Mouse (Mus musculus) left cerebral cortex, postnatal 14 days (tissue): ENCODE measurements around the gene Nhsl1. TPM values are rescaled to one million over a fixed set of nuclear protein-coding genes. Genes with fewer than 3 reads are reported as not detected.

Source experiments
- DNase-seq, 2 experiments: peaks; one replicate each; pipeline ENCODE4 v3.0.0; 2021 to 2022; ENCODE audit warnings: low spot score in 2 of 2, mixed read lengths in 1 of 2
- intact Hi-C: fragments of 180-260 bp; cut with DNase I; formaldehyde crosslinking; loops from one replicate; pipeline ENCODE4 v1.15.1; 2025
- total RNA-seq, 2 experiments: library from RNA; stranded (reverse); gene quantifications; 2 replicates each; pipeline ENCODE4 v1.2.3; 2021

The Nhsl1 gene
- total RNA-seq, 2 experiments from 2014 or later, result 45.8 to 49.3 TPM

DNA sequence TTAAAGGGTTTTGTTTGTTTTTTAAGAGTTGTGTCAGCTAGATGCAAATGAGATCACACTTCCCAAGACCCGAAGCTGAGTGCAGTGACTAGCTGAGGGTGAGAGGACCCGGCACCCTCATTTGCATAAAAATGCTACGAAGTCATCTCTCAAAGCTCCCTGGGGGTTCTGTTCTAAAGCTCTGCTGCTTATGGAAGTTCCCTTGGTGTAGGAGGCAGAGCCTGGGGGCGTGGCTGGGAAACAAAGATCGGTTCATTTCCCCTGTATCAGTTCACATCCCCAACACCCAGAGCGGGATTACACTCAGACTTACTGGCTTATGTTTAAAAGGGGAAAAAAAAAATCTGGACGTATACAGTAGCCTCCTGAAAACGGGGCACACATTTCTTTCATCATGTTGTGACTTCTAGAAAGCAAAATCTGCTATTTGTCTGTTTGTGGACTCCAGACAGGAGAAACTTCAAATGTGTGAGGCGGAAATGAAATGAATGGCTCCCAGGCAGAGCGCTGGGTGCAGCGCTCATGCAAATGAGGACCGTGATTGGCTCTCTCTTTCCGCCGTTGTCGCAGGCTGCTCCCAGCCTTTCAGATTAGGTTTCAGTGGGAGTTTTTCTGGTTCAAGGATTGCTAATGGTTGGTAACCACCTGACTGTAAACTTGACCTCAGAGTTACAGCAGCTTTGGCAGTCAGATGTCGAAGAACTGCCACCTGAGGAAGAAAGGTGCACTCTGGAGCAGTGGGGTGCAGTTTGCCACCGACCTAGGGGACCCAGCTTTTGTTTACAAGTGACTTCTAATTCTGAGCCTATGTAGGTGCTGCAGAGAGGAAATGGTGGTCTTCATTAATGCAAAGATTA, 150.7 kb downstream of the Nhsl1 start:
- no peak for DNase-seq
- intact Hi-C loops, result no loop called here

DNA sequence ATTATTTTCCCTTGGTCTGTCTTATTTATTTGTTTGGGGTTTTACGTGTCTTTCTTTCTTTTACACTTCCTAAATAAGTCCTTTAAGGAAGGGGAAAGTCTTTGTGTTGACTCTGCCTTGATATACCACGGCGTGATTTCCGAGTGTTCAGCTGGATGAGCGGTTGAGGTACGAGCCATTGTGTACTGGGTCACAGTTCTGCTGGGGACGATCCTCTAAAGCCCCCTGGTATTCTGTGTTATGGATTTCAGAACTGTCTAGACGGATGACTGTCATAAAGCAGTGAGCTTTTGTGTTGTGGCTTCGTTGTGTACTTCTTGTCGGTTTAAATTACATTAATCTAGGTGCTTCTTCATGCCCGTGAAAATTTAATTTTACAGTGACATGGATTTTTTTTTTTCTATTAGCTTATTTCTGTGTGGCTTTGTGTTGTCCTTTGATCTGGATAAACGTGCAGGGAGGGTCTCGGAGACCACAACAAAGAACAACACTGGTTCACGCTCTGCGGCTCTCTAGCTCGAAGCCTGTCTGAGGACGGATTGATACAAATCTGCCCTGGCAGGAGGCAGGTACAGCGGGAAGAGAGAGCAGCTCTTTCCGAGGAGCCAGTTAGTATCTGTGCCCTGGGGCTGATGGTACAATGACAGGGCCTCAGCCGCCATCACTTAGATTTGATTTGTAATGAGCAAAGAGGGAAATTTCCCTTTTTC, 151.7 kb downstream of the Nhsl1 start:
- intact Hi-C loops, result no loop called here
- DNase-seq, result no peak

DNA sequence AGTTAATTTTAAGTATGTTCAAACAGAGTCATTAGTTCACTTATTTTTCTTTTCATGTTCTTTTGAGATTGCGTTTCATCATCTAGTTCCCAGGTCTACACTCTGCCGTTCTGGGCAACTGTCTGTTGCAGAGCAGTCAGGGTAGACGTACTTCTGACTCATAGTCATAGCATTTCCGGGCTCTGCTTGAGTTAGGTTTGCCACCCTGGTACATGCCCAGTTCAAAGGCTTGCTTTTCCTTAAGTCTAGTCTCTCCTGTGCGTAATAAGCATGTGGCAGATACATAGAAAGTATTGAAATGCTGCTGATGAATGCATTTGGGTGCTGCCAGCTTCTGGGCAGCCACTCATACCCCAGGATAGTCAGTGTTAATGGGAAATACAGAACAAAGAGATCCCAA, 152.9 kb downstream of the Nhsl1 start:
- intact Hi-C loops, result no loop called here
- no peak for DNase-seq

DNA sequence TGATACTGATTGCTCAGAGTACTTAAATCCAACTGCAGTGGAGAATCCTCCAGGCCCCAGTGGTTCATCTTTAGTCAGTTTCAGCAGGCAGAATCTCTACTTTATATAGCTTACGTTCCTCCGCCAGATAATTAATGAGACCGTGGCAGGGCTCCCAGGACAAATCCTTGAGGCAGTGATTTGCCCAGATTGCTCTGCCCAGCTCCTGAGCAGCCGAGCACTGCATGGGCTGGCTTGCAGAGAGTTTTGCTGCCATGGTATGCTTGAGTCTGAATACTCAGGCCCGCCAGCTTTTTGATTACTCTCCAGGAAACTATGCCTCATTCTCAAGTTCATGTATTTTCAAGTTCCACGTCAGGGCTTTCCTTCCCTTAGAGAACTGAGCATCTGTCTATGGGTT, 156.3 kb downstream of the Nhsl1 start:
- DNase-seq, result no peak
- intact Hi-C loops, result no loop called here

DNA sequence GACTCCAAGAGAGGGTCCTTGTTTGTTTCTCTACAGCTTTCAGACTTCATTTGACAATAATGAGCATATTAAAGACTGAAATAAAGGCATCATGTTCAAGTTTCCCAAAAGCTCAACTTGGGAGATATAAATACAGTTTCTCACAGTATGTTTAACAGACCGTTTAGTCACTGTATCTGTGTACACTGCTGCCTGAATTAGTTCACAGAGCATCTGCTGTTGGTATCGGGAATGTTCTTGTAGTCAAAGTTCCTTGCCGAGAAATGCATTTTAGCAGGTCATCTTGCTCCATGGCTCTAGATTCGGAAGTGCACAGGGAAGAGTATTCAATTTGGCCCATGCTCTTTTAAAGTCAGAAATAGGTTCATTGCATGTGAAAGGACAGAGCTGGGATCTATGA, 159.5 kb downstream of the Nhsl1 start:
- intact Hi-C loops, result no loop called here
- DNase-seq, result no peak

DNA sequence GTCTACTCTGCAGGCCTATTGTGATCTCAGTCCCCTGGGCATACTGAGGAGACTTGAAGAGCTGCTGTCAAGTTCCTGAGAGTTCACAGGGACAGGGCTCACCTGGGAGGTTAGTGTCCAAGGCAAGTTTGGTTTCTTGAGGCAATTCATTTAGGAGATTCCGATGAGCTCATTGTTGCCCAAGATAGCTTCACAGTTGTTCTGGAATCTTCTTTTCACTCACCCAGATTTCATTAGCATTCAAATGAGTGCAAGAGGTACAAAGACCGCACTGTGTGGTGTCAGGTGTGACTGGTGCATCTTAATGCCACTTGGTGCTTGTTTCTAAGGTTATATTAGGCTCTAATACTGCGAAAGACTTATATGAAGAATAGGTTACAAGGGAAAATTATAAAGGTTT, 160.5 kb downstream of the Nhsl1 start:
- DNase-seq, result no peak
- intact Hi-C loops, result no loop called here

DNA sequence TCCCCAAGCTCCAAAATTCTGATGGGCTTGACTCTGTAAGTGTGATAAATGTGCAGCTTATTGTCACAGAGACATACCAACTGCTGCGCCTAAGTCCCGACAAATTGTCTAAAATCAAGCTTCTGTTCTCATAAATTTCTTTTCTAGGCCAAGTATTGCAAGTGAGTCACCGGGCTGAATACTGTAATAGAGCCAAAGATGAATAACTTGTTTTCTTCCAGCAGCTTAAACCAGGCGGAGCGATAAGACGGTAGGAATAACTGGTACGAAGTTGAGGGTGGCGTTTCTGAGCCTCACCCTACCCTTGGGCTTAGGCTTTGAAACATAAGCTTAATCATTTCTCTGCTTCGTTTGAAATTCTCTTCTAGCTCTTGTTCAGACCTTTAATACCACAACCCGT, 162.1 kb downstream of the Nhsl1 start:
- DNase-seq, result peak in 1 of 2 experiments; percentile 15
- intact Hi-C loops, result loop anchor here (5.0 kb wide), 1 partner anchor 46 kb away; no protein-coding TSS in a partner anchor

DNA sequence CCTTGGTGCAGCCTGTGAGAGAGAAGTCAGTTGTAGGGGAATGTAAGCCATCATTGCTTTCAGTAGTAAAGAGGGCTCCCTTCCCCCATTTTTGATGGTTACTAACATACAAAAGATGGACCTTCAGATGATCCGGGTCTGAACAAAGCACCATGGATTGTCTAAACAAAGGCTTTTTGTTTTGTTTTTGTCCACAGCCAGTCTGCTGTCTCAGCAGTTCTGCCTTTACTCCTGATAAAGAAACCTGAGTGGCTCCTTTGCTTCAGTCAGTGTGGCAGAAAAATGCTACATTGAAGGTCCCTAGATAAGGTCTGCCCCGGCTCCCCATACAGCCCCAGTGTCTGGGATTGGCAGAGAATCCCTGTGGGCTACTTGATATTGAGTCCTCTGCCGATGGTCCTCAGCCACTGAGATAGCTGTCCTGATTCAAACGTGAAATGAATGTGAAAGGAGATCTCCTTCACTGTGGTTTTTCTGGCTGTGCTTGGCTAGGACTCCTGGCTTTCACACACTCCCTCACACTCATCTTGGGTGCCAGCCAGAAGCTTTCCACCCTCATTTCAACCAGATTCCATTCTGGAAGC, 163.9 kb downstream of the Nhsl1 start:
- intact Hi-C loops, result loop anchor here (5.0 kb wide), 1 partner anchor 45 kb away; no protein-coding TSS in a partner anchor
- peak in 1 of 2 experiments; percentile 60 for DNase-seq

DNA sequence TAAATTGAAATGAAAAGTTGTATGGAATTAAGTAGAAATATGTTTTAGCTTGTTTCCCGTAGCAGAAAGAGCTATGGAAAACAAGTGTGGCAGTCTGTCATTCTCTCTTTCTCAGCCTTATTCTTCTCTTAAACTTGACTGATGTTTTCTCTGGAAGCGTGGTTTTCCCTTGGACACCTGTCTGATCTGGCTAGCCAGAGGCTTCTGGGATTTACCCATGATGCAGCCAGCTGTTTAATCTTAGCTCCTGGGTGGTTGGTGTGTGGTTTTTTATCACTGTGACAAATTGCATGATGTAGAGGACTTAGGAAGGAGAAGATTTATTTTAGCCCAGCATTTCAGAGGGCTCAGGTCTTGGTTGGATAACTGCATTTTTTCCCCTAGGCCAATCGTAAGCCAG, 164.9 kb downstream of the Nhsl1 start:
- DNase-seq, result no peak
- intact Hi-C loops, result loop anchor here (5.0 kb wide), 1 partner anchor 44 kb away; no protein-coding TSS in a partner anchor

DNA sequence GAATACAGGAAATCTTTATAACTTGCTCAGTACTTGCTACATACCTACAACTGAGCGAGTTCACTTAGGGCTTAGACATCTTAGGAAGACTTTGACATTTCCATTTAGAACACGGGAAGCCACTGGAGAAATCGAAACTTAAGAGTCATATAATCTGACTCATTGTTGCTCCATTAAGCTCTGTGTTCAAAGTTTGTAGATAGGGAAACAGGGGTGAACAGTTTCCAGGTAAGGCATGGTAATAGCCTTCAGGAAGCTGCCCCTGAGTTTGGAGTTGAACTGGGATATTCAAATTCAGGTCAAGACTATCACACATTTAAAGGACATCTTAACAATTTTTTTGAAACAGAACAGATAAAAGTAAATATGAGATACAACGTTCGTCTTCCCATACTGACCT, 165.9 kb downstream of the Nhsl1 start:
- DNase-seq, result no peak
- intact Hi-C loops, result loop anchor here (5.0 kb wide), 1 partner anchor 43 kb away; no protein-coding TSS in a partner anchor

DNA sequence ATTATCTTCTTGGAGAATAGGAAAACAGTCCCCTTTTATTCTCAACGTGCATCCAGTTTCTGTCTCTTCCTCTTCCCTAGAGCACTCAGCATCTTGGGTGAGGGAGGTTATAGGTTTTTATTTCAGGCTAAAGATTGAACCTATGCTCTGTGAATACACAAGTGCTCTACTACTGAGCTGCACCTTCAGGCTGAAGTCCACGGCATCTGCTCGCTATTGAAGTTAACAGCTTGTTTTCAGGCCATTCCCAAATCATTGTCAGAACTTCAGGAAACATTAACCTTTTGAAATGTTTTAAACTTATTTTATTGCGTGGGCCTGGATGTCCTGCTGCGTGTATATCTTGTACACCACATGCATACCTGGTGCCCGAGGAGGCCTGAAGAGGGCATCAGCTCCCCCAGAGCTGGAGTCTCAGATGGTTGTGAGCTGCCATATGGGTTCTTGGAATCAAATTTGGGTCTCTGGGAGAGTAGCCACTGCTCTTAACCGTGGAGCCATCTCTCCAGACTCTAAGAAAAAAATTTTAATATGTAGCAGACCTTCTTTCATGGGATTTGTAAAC, 169.5 kb downstream of the Nhsl1 start:
- no peak for DNase-seq
- intact Hi-C loops, result no loop called here

DNA sequence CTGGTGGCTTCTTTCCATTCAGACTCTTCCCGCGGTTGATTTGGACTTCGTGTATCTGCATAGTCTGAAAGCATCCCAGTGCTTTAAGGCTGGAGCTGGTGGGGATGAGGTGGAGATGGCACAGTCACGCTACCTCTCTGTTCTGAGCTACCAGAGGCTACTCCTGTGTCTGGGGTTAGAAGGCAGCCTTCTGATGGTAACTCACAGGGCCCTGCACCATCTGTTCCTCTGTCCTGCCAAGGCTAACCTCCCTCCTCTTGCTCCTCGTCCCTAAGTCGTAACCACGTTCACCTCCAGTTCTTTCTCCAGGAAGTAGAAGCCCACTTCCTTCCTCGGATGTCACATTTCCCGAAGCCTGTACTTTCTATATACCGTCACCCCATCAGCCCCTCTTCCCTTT, 171.2 kb downstream of the Nhsl1 start:
- intact Hi-C loops, result no loop called here
- no peak for DNase-seq

DNA sequence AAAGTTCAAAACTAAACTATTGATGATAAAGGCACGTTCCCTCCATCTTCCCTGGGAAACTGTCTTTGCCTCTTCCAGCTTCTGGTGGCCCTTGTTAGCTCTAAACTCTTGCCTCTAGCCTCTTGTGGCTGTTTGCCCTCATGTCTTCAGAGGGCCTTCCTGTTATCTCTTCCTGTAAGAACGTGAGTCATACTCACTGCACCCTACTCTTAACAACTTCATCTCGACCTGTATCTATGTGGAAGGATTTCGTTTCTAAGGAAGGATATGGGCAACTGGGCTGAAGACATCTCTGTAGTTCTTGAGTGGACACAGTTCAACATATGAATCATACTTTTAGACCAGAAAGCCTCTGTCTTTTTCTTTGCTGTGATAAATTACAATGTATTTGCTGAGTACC, 173.2 kb downstream of the Nhsl1 start:
- intact Hi-C loops, result no loop called here
- no peak for DNase-seq

DNA sequence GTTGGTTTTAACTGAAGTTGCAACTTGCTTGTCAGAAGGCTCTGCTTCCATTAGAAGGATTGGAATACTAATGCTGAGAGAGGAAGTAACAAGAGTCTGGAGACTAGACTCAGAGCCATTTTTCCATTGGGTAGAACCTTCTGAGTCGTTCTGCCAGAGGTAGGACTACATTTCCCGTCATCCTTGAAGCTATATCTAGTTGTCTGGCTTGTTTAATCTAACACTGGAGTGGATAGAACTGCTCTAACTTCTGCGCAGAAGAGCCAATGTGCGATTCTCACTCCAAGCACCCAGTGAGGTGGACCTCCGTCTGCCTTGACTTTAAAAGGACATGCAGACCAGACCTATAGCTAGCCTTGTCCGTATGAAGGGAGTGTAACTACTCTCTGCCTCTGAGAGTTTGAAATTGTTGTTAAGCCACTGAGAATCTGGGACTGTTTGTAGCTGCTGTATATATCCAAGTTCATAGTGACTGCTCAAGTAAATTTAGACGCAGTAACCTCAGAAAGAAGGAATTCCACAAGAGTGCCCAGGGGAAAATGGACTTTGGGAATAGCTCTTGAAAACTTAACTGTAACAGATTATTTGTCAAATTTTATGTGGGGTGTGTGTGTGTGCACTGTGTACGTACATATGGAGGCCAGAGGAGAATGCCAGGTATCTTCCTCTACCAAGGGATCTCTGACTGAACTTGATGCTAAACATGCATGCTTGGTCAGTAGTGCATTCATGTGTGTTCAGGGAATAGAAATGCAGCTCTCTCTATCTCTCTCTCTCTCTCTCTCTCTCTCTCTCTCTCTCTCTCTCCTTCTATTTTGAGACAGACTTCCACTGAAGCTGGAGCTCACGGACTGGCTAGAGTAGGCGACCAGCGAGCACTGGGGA, 174.5 kb downstream of the Nhsl1 start:
- intact Hi-C loops, result no loop called here
- DNase-seq, result no peak

DNA sequence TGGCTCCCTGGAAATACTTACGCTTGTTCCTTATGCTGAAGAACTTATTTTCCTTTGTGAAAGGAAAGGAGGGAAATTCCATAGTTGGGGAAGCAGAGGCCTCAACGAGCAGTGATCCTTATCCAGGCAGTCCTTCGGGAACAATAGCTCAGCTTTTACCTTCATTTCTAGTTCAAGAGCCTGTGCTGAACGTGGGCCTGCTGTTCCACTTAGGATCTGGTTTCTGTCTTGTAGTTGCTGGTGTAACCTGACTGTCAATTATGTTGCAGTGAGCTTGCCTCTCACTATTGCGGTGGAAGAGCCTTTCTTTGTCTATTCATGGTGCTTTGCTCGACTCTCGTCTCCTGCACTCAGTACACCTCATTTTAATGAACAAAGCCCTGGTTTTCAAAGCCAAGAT, 175.5 kb downstream of the Nhsl1 start:
- intact Hi-C loops, result no loop called here
- no peak for DNase-seq

DNA sequence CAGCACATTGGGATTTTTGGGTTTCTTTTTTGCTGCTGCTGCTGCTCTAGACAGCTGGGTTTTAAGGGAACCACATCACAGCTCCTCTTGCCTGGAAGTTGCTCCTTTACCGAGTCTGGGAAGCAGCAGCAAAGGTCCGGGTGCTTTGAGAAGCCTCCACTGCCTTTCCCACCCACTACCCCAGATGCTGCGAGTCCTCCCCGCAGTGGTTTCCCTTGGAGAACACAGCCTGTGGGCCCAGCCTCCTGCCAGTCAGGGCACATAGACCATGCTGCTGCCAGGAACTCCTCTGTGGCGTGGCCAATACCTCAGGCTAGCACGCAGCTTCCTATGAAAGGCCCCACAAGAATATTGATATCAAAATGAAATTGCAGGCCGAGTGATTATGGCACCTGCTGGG, 178.3 kb downstream of the Nhsl1 start:
- intact Hi-C loops, result no loop called here
- no peak for DNase-seq

DNA sequence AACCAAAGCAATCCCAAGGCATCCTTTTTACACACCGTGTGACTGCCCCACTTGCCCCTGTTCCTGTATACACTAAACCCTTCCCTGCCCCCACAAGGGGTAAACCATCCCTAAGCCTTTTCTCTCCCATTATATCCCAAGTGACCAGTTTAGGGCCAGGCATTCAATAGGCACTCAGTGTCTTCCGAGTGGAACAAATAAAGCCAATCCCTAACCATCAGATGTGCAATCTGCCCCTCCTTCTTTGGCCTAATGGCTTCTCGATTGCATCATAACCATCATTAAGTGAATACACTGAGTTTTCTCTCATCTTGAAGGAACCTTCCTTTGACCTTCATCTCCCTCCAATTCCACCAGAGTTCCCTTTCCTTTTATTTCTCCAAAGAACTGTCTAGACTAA, 183.2 kb downstream of the Nhsl1 start:
- intact Hi-C loops, result no loop called here
- DNase-seq, result no peak

DNA sequence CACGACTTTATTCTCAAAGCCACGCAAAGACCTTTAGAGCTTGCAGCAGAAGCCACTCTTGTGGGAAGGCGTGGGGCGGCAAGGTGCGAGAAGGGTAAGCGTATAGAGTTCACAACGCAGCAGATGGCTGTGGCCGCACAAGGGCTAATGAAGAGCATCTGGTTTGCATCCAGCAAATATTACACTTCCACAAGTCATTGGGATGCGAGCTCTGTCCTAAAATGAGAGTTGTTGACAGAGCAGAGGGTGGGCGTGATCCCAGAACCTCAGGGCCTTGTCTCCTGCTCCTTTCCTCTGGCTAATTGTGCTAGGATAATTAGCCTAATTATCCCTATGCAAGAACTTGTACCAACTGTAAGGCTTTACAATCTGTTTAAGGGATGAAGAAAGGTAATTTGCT, 186.9 kb downstream of the Nhsl1 start:
- intact Hi-C loops, result no loop called here

DNA sequence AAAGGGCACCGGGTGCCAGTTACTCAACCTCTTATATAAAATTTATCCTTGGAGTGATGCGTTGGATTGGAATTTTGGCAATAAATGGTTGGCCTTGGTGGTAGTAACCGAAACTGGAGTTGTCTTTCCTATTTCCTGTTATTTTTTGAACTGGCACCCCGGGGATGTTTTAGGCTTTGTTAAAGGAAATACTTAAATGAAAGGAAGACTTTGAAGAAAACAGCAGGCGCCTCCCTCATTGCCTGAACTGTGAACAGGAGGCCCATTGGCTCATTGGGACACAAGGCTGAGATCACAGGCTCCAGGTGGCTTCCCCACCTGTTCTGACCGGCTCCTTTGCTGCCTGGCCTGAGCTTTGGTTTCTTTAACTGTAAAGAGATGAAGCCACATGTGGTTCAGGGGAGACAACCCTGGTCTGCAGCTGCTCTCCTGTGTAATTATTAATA, 187.7 kb downstream of the Nhsl1 start:
- intact Hi-C loops, result no loop called here
- no peak for DNase-seq

More for the DNA sequence above, 186.9 kb downstream of the Nhsl1 start:
- no peak for DNase-seq
